Mouse (Mus musculus): Measurements from ENCODE around the gene Steap1.

Gene Steap1

DNA sequence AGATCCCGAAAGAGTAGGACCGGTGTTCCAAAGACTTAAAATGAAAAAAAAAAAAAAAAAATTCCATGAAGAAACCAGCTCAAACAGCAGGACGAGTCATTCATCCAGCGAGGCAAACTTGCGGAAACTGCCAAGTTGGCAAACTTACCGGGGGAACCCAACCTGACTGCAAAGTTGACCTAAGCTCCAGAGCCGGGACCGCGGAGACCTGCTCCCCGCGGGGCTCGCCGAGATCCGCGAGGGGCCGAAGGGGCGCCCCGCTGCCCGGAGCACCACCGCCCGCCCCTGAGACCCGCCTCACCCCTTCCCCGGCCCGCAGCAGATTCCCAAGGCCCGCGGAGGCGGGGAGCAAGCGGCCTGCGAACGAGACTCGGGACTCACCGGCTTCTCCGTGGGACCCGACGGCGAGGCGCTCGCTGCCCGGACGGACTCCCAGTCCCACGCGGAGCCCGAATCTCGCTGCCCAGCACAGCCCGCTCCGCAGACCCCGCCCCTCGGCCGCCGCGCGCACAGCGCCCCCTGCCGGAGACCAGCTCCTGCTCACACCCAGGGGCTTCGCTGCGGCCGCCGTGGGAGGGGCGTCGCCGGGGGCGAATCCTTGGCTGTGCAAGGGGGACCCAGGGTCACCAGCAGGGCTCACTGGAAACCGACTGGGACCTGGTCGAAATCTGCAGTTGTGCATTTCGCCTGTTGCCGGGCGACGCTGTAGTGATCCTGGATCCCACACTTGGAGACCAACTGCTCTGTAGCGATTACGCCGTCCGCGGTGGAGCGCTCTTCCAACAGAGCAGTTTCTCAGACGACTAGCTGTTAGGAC, at the start of gene Steap1:
Gene Steap1, minus strand, starts transcription at position 461 of the 817 bp plus-strand sequence.
- DNase-seq (ENCODE audit: low read depth, low spot score) = peak; percentile 50

DNA sequence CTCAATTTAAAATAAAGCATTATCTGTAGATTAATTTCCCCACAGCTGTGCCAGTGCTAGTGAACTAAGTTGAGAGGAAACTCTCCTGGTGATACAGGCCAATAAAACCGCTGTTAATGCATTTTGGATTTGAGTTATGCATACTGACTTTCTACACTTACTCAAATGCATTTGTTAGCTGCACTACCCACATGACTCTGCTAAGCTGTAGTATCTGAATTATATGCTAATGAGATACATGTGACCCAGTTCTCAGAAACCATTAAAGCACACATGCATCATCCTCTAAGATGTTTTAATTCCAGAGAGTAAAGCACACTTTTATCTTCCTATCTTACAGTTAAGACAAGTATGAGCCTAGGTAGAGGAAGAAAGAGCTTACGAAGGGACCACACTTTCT, 38.0 kb upstream of the Steap1 start:
- no peak for DNase-seq (ENCODE audit: low read depth, low spot score)

DNA sequence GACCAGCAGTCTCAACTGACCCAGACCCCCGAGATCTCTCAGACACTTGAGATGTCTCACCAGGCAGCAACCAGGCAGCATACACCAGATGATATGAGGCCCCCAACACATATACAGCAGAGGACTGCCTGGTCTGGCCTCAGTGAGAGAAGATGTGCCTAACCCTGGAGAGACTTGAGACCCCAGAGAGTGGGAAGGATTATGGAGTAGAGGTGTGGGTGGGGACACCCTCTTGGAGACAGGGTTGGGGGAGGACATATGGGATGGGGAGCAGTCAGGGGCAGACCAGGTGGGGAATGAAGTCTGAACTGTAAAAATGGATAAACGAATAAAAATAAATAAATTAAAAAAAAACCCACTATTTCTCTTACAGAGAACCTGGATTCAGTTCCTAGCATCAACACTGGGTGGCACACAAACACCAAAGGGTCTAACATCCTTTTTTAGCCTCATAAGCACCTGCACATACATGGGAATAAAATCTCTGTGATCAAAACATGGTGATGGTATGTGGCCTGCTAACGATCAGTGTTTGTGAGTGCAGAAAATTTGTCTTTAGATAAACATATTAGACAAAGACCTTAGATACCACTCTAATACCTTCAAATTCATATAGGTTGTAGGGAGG, 7.4 kb upstream of the Steap1 start:
- DNase-seq (ENCODE audit: low read depth, low spot score) = no peak

DNA sequence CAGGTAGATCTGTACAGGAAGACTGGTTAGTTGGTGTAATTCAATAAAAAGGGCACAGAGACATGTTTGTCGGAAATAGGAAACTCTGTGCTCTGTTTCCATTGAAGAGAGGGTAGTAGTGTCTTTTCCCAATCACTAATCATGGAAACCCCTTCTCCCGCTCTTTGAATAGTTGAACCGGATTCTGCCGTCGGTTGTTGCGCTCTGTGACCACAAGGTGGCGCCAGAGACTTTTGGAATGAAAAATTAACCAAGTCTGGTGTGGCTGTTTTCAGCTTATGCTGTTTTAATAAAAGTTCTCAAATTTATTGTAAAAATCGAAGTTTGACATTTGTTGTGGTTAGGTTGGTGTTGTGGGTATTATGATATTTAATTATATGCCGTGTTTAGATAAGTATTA, 5.9 kb upstream of the Steap1 start:
- peak; percentile 48 for DNase-seq (ENCODE audit: low read depth, low spot score)

DNA sequence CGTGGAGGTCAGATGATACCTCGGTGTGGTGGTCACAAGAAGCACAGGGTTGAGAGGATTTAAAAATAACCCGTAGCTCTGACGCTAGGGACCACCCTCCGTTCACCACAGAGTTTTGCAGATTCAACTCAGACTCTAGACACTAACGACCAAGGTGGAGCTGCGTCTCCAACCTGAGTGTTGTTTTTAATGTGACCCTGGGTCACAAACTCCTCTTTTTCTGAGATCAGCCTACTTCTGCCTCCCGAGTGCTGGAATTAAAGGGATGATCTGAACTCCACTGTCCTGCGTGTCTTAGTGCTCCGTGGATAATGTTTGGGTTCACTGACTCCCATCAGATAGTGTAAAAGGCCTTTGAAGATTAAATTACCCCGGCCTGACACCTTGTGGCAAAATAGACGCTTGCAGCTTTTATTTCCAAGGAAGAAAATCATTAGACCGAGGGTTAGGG, 671 bp upstream of the Steap1 start:
- DNase-seq (ENCODE audit: low read depth, low spot score) = peak; percentile 13

DNA sequence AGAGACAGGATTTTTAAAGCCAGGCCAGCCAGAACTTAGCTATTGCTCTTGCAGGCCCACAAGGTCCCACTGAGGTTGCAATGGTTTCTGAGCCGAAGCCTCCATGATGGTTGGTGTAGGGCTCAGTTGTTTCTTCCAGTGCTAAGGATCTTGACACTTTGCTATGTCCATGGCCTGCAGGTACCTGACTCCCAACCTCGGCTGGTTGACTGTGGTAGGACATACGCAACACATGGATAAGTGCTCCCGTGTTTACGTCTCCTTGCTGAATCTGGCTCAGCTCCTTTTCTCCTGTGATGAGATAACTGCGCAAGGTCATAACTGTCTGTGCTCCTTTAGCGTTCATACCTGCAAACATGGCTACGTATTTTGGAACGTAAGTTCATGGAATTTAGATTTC, 14.7 kb downstream of the Steap1 start:
- DNase-seq (ENCODE audit: low read depth, low spot score) = no peak

DNA sequence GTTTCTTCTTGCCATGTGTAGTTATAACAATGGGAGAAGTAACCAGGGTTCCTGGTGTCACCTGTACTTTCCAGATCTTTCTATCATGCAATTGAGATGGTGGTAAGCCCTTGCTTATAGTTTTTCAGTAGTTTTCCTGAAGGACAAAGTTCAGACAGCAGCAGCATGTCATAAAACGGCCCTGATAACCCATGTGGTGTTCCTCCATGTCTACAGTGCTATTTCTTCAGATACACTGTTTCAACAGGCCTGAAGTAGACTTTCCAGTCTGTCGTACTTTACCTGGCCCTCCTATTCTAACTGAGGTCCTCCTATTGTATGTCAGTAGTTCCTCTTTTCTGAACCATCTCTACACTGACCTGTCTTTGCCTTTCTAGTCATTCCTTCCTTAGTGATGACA, 16.3 kb downstream of the Steap1 start:
- DNase-seq (ENCODE audit: low read depth, low spot score) = no peak

DNA sequence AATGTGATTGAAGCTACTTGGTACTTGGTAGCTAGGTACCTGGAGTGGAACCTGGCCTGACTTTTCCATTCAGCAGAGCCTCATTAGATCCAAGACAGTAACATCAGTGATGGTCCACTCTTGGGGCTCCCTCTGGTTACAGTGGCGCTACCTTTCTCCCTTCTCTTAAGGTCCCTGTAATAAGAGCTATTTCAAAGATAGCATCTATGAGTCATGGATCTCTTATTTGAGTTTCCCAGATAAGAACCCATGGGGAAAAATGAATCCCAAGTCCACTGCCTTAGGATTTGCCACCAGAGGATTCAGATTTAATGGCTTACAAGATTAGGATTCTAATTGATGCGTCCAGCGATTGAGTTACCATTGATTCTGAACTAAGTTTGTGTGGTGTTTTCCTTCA, 16.9 kb downstream of the Steap1 start:
- DNase-seq (ENCODE audit: low read depth, low spot score) = no peak

DNA sequence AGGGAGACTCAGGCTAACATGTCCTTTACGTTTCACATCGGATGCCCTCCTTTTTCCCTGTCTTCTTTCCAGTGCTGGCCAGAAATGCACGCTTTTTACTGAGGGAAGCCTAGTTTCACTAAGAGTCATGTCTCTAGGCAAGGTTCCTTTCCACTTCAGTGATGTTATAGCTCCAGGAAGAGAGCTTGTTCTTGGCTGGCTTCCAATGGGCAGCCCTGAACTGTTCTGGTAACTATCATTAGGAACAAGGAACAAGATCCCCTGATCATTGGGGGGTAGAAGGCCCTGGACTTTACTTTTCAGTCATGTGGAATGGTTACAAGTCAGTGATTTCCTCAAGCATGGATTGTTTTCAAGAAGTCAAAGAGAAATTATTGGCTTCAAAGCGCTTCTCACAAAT, 19.2 kb downstream of the Steap1 start:
- no peak for DNase-seq (ENCODE audit: low read depth, low spot score)

DNA sequence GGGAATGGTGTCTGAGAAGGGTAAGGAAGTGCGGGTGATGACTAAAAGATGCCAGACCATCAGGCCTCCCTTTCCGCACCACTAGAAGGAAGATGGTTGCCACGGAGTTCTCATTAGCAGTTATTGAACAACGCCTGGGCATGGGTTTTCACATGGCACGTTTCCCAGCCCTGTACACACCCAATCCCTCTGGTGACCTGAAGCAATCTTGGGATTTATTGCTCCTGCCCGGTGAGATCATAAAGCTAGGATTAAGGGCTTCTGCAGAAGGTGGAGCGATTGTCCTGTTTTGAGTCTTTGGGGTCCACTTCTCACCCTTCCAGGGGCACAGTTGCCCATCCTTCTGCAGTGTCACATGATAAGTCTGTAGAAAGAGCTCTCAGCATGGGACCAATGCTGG, 26.9 kb downstream of the Steap1 start:
- no peak for DNase-seq (ENCODE audit: low read depth, low spot score)

DNA sequence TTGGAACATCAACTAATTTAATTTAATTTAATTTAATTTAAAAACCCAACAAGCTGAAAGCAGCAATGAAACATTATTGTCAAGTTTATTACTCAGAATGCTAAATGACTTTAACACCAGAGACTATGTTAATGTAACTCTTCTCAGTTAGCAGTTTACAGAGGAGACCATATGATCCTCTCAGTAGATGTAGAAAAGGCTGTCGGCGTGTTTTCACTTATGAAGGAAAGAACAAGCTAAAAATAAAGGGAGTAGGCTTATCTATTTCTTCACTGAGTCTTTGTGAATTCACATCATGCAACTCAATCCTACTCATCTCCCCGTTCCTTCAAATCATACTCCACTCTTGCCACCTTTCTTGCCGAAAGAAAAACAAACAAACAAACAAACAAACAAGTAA, 38.1 kb downstream of the Steap1 start:
- no peak for DNase-seq (ENCODE audit: low read depth, low spot score)

DNA sequence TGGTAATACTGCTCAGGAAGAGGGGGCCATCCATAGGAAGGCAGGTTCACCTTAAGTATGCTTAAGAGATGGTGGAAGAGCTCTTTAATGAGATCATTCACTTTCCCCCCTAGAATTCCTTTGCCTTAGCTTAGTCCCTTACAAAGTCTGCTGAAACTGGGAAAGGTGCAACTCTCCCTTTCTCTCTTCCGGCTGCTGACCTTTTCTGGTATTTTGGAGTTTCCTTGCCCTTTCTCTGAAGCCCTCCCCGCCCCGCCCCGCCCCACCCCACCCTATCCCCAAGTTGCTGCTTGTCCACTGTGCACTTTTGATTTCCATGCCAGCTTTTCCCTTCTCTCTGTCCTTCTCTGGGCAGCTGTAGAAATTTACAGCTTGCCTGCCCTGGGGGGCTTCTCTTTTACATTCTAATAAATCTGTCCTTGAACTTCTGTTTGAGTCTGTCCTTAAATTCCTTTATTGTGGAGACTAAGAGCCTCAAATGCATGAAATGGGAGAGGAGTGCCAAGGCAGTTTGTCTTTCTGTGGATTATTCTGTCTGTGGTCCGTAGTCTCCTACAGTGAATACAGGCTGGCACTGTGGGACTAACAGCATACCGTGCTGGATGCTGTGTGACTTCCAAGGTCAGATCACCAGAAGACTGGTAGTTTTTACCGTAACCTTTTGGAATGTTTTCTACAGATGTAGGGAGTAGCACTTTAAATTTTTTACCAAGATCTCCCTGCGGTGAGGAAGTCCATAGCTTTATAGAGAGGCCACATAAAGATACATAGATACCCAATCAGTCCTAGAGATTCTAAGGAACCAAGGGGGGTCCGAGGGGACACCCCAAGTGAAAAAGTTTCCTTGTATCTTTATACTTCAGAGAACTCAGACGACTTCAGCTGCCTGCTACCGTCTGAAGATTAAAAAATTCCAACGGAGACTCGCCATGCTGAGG, 41.5 kb downstream of the Steap1 start:
- DNase-seq (ENCODE audit: low read depth, low spot score) = no peak

DNA sequence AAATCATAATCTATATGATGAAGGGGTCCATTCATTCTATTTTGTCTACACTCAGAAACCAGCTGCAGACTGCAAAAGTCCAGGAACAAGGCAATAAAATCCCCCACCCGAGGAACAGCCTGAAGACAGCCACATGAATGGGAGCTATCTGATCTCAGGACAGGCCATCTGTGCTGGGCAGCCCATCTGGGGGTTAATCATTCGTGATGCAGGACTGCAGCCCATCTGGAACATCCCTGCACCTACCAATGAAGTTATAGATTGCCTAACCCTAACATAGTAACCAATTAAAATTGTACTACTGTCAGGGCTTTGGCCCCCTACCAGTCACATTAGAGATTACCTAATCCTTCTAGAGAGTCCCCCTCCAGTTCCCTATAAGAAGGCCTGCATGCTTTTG, 44.1 kb downstream of the Steap1 start:
- no peak for DNase-seq (ENCODE audit: low read depth, low spot score)

DNA sequence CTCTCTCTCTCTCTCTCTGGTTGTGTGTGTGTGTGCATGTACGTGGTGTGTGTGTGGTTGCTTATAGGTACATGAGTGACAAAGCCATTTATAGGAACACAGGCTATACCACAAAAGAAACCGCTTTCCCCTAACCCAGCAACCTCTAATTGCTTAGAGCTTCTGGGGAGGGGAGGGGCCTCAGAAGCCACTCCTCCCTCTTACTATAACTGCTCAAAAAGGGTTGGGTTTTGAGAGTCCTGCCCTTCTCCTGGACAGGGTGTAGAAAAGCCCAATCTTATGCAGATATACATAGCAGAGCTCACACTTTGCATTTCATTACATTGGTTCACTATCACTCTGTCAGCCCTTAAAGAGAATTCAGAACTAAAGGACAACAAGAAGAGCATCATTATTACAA, 48.7 kb downstream of the Steap1 start:
- DNase-seq (ENCODE audit: low read depth, low spot score) = no peak

DNA sequence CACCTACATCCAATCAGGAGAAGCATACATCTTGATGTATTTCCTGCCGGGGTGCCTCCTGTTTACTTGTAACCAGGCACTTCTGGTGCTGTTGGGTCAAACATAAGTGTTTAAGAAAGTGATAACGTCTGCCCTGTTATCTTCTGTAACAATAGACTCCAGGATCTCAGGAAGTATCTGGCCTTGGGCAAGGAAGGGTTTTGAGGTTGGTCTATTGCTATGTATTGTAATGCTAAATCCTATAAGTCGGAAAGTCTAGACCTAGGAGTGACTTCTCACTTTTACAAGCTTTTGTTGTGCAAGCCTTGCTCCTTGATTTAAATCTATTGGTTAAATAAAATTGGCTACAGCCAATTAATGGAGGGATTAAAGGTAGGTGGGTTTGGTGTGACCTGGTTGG, 50.3 kb downstream of the Steap1 start:
- DNase-seq (ENCODE audit: low read depth, low spot score) = no peak

DNA sequence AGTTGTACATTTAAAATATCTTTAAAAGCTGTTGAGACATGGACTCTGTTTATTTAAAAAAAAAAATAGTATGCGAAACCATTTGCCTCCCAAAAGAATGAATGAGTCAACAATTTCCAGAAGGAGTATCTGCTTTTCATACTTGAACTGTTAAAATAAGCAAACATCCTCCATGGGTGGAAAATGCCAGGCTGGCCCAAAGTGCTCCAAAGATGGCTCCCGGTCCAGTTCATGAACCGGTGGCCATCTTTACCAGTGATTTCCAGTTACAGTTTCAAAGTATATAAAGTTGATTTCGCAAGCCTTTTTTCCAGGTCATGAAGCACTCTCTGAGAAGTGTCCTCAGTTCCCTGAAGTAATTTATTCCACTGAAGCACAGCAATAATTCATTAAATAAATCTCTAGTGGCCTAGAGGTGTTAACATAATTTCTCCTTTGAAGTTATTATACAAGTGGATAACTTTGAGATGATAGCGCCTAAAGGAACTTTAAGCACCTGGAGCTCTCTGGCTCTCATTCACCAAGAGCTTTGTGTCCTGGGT, 53.7 kb downstream of the Steap1 start:
- DNase-seq (ENCODE audit: low read depth, low spot score) = no peak

DNA sequence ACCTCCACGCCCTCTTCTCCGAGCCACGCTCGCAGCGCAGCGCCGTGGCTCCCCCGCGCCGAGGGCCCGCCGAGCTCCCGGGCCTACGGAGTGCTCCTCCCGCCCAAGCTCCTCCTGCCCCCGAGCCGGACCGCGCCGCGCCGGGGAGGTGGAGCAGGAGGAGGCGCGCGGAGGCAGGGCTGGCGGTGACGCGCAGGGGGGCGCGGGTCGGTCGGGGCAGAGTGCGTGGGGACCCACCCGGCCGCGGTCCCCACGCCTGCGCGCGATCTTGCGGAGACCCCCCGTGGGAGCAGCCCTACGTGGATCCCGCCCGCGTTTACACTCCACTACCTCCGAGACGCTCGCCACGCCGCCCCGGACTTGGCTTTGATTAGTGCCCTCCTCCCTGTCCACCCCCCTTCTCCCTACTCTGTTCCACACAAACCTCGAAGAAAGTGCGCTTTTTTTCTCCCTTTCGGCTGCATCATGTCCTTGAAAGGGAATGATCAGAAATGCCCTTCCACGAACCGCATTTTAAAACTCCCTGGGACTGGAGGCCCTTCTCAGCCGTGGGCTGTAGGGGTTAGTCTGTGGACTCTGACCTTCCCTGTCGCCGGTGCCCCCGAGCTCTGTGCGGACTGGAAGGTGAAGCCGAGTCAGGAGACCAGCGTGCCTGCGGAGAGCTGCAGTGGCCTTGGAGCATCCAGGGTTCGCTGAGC, 55.0 kb downstream of the Steap1 start, which contains the start of gene Steap2:
Gene Steap2, minus strand, starts transcription at position 623 of the 698 bp plus-strand sequence.
- DNase-seq (ENCODE audit: low read depth, low spot score) = no peak

DNA sequence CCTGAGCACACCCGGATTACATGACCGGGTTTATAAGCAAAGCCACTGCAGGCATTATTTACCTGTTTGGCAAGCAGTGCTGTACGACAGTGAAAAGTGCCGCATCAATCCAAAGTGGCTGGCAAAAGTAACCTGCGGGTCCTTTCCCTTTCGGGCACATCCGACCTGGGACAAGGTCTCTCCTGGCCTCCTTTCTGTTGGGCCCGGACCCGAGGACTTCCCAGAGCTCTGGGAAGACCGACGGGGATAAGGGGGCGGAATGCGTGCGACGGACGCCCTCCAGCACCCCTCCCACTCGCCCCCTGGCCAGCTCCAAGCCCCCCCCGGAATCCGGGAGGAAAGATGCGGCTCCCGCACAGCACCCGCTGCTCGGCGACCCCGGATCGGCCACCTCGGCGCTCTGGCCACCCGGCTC, 55.6 kb downstream of the Steap1 start:
- DNase-seq (ENCODE audit: low read depth, low spot score) = no peak

DNA sequence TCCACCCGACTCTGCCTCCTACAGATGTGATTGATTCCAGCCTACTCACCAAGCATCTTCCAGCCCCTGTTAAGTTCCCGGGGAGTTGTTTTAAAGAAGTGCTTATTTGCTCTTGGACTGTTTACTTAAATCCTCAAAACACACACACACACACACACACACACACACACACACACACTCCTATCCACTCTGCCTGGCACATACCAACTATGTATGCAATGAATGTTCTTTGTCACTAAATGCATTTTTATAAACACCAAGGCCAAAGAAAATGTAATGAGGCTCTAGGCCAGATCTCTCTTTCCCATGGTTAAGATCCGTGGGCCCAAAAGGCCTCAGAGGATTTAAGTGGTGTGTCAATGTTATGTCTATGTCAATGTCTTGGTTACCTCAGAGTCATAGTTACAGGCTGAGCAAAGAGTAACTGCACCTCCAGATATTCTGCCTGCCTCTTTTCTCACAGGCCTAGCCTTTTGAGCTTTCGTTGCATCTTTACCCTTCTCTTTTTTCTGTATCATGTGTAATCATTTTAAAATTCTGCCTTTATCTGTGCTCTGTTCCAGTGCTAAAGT, 56.9 kb downstream of the Steap1 start:
- DNase-seq (ENCODE audit: low read depth, low spot score) = no peak

DNA sequence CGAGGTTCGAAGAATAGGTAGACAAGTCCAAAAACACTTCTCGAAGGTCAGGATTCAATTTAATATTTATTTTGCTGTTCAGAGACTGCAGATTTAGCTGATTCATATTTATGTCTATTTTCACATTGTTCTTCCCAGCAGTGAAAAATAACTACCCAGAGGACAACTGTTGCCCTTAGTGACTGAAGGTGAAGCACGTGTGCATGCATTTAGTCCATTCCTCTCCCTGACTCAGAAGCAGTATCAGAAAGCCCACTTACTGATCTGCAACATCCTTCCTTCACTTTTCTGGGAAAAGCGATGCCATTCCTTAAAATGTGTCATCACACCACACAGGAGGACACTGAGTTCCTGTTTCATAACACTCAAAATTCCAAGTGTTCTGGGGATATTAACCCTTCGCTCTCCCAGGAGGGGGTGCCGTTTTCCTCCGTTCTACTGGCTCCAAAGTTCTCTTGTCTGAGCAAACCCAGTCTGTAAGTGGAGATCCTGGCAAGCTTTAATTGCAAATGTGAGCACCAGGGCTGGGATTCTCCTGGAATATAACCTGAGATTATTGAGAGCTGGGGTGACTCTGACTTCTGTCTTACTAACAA, 60.1 kb downstream of the Steap1 start:
- no peak for DNase-seq (ENCODE audit: low read depth, low spot score)
